Mouse (Mus musculus): ENCODE measurements at regions not wholly inside any gene's neighbourhood (a gene's known extent, or its start where the extent isn't known, plus 50 kb on each side); places are given as distances from the start of the nearest gene placed in this dataset.

DNA sequence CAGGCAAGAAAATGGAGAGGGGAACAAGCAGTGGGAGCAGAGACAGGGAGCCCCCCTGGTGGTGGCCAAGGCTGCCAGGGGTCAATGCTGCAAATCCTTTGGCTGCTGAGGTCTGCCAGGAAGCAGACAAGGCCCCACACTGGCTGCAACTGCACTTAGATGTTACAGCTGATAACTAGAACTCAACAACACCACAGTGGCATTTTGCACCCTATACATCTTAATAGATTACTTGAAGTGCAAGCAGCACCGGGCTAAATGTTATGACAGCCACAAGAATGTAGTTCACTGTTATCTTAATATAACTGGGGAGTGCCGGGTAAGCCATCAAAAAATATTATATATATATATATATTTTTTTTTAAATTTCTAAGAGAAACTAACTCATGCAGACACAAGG, 986.1 kb downstream of the Bcl11a start:
- no peak for TF ChIP-seq CTCF (IDR thresholded peaks at IDR 0.05; ENCODE audit: extremely low read depth, insufficient read depth, low read length)
- no peak for TF ChIP-seq POLR2A (IDR thresholded peaks at IDR 0.05; ENCODE audit: extremely low read depth, insufficient read depth, low read length)

All from cortical plate, adult 2 months (tissue).